Mouse (Mus musculus) midbrain, embryonic 14.5 days (tissue): ENCODE measurements around the gene 6820408C15Rik. TPM values are rescaled to one million over a fixed set of nuclear protein-coding genes. Genes with fewer than 3 reads are reported as not detected.

Experiments
- ATAC-seq: fragments of 200-750 bp; cut with Nextera tagmentation; 2 replicates; pipeline ENCODE4 v1.8.0; 2017; ENCODE audit warnings: moderate number of reproducible peaks, moderate library complexity; ENCODE audit not compliant: low FRiP score, low TSS enrichment
- DNase-seq: peaks from one replicate; pipeline ENCODE4 v3.0.0-alpha.2; 2015
- H3K27ac ChIP-seq: fragments of 300-500 bp; sonication (generic); replicated peaks from 2 replicates; pipeline ENCODE4 v1.5.1; 2014; ENCODE audit warnings: mild to moderate bottlenecking, low read depth, low read length, moderate library complexity
- H3K27me3 ChIP-seq: fragments of 300-500 bp; sonication (generic); 2 replicates; pipeline ENCODE4 v1.6.1; 2014; ENCODE audit warnings: low read length, control low read depth, mixed read lengths; ENCODE audit not compliant: control insufficient read depth, insufficient read depth
- H3K36me3 ChIP-seq: fragments of 300-500 bp; sonication (generic); 2 replicates; pipeline ENCODE4 v1.6.1; 2014; ENCODE audit warnings: low read length, control low read depth; ENCODE audit not compliant: control insufficient read depth, insufficient read depth
- H3K4me1 ChIP-seq: fragments of 300-500 bp; sonication (generic); 2 replicates; pipeline ENCODE4 v1.6.1; 2014; ENCODE audit warnings: mild to moderate bottlenecking, antibody characterized with exemption, low read length, control low read depth; ENCODE audit not compliant: control insufficient read depth, insufficient read depth
- H3K4me2 ChIP-seq: fragments of 300-500 bp; sonication (generic); 2 replicates; pipeline ENCODE4 v1.6.1; 2014; ENCODE audit warnings: mild to moderate bottlenecking, low read length, moderate library complexity
- H3K4me3 ChIP-seq: fragments of 300-500 bp; sonication (generic); replicated peaks from 2 replicates; pipeline ENCODE4 v1.5.1; 2014; ENCODE audit warnings: low read depth, low read length
- H3K9ac ChIP-seq: fragments of 300-500 bp; sonication (generic); replicated peaks from 2 replicates; pipeline ENCODE4 v1.6.1; 2014; ENCODE audit warnings: mild to moderate bottlenecking, low read length, moderate library complexity
- H3K9me3 ChIP-seq: fragments of 300-500 bp; sonication (generic); 2 replicates; pipeline ENCODE4 v1.6.1; 2016; ENCODE audit warnings: low read length, control low read depth, mixed read lengths; ENCODE audit not compliant: control insufficient read depth
- WGBS: fragments of 180-500 bp; shearing (Covaris S2); extraction: QIAGEN DNeasy Blood & Tissue Kit; methylation state at CpG from one replicate; pipeline ENCODE4 v1.1.7; 2014; 5-methylcytosine and 5-hydroxymethylcytosine counted together
- polyA plus RNA-seq: library from polyadenylated mRNA; unstranded; fragments of >200 nt; fragmentation: Nextera tagmentation; extraction: Ambion mirVana; gene quantifications from 2 replicates; pipeline ENCODE4 v1.2.1, GENCODE M21; 2014

6820408C15Rik gene
- polyA plus RNA-seq, 1 experiment from 2014 or later = 1.1 TPM

DNA sequence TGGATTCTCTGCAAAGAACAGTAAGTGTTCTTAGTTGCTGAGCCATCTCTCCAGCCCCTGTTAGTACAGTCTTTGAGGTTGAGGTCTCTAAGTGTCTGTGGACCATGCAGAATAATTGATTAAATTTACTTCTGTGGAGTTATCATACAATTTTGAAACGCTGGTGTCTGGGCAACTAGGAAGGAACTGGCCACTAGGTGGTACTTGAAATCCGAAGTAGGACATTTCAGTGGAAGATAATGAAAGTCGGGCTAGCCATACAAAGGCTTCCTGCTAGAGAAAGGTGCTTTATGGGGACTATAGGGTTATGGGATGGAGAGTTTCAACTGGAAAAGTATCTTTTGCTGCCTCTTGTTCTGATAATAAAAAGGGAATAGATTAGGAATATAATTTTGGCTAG lies 57.0 kb downstream of the 6820408C15Rik start:
- no peak overlapping the region for H3K4me3 ChIP-seq
- H3K27me3 ChIP-seq = no peaks in the 10 kb centered on the region
- no peaks in the 10 kb centered on the region for H3K4me1 ChIP-seq
- DNase-seq (peak; percentile 13), ATAC-seq (no peak)
- 33% methylated on average over 3 of the region's 3 CpGs for WGBS
- H3K27ac ChIP-seq = no peak overlapping the region
- H3K9ac ChIP-seq = no peak overlapping the region
- H3K4me2 ChIP-seq = no peak overlapping the region
- H3K36me3 ChIP-seq = no peaks in the 10 kb centered on the region
- no peaks in the 10 kb centered on the region for H3K9me3 ChIP-seq

GRCm38 (mm10) chr2:152476763-152477162 lies 61.4 kb downstream of the 6820408C15Rik start, which contains the start of gene Defb20:
Gene Defb20, plus strand, starts transcription at chr2:152477063.
- no peaks in the 10 kb centered on the region for H3K36me3 ChIP-seq
- no peaks in the 10 kb centered on the region for H3K4me1 ChIP-seq
- no peak for ATAC-seq
- no peaks in the 10 kb centered on the region for H3K9me3 ChIP-seq
- no peak within 1 kb of the TSS for H3K4me2 ChIP-seq
- no peak within 1 kb of the TSS for H3K27ac ChIP-seq
- 72% methylated on average over 2 of the region's 2 CpGs for WGBS
- no peak within 1 kb of the TSS for H3K9ac ChIP-seq
- no peaks in the 10 kb centered on the region for H3K27me3 ChIP-seq
- H3K4me3 ChIP-seq = no peak within 1 kb of the TSS
- DNase-seq = no peak

- Histone ChIP-seq H3K4me1 (no peaks in the 10 kb centered on the region), H3K9ac (no peak overlapping the region), H3K4me3 (no peak overlapping the region), H3K27me3 (no peaks in the 10 kb centered on the region), H3K36me3 (no peaks in the 10 kb centered on the region), H3K27ac (no peak overlapping the region), H3K4me2 (no peak overlapping the region), H3K9me3 (no peaks in the 10 kb centered on the region)
- DNase-seq (no peak), ATAC-seq (no peak)
- WGBS = 90% methylated on average over 3 of the region's 3 CpGs
Observed at GRCm38 (mm10) chr2:152480881-152481280, 65.5 kb downstream of the 6820408C15Rik start.

GRCm38 (mm10) chr2:152481726-152482125 lies 66.3 kb downstream of the 6820408C15Rik start:
- ATAC-seq (no peak), DNase-seq (no peak)
- H3K9me3 ChIP-seq = no peaks in the 10 kb centered on the region
- no peak overlapping the region for H3K27ac ChIP-seq
- H3K4me3 ChIP-seq = no peak overlapping the region
- WGBS = 91% methylated on average over 7 of the region's 7 CpGs
- H3K4me2 ChIP-seq = no peak overlapping the region
- no peaks in the 10 kb centered on the region for H3K36me3 ChIP-seq
- no peak overlapping the region for H3K9ac ChIP-seq
- no peaks in the 10 kb centered on the region for H3K4me1 ChIP-seq
- H3K27me3 ChIP-seq = no peaks in the 10 kb centered on the region

GRCm38 (mm10) chr2:152487024-152487423 lies 71.6 kb downstream of the 6820408C15Rik start:
- H3K4me1 ChIP-seq = no peaks in the 10 kb centered on the region
- H3K36me3 ChIP-seq = no peaks in the 10 kb centered on the region
- no peaks in the 10 kb centered on the region for H3K27me3 ChIP-seq
- no peak overlapping the region for H3K27ac ChIP-seq
- no peak overlapping the region for H3K4me3 ChIP-seq
- H3K9ac ChIP-seq = no peak overlapping the region
- no peak for ATAC-seq
- H3K9me3 ChIP-seq = no peaks in the 10 kb centered on the region
- no peak overlapping the region for H3K4me2 ChIP-seq
- WGBS = 77% methylated on average over 2 of the region's 2 CpGs
- DNase-seq = no peak

- no peaks in the 10 kb centered on the region for H3K36me3 ChIP-seq
- no peak within 1 kb of the TSS for H3K27ac ChIP-seq
- H3K9me3 ChIP-seq = no peaks in the 10 kb centered on the region
- H3K4me3 ChIP-seq = no peak within 1 kb of the TSS
- H3K4me1 ChIP-seq = no peaks in the 10 kb centered on the region
- ATAC-seq (no peak), DNase-seq (no peak)
- H3K9ac ChIP-seq = no peak within 1 kb of the TSS
- H3K4me2 ChIP-seq = no peak within 1 kb of the TSS
- H3K27me3 ChIP-seq = no peaks in the 10 kb centered on the region
Observed at GRCm38 (mm10) chr2:152490038-152490437, 74.7 kb downstream of the 6820408C15Rik start, which contains the start of gene Defb22. Gene Defb22, minus strand, starts transcription at chr2:152490138.

- H3K9ac ChIP-seq = no peak overlapping the region
- H3K27ac ChIP-seq = no peak overlapping the region
- ATAC-seq (no peak), DNase-seq (no peak)
- no peaks in the 10 kb centered on the region for H3K9me3 ChIP-seq
- H3K36me3 ChIP-seq = no peaks in the 10 kb centered on the region
- H3K4me3 ChIP-seq = no peak overlapping the region
- no peaks in the 10 kb centered on the region for H3K4me1 ChIP-seq
- no peak overlapping the region for H3K4me2 ChIP-seq
- no peaks in the 10 kb centered on the region for H3K27me3 ChIP-seq
- 80% methylated on average over 6 of the region's 6 CpGs for WGBS
Observed at GRCm38 (mm10) chr2:152493151-152493550, 77.8 kb downstream of the 6820408C15Rik start.

Other genes starting within 250 kb of the 6820408C15Rik start
- gene Csnk2a1, start 188.7 kb upstream of the 6820408C15Rik start, polyA plus RNA-seq = 164 and 229 TPM in 2 replicates
- gene Tbc1d20, start 121.8 kb upstream of the 6820408C15Rik start, polyA plus RNA-seq = 23.3 and 28.8 TPM in 2 replicates
- 108 and 109 TPM in 2 replicates for gene Rbck1, start 82.9 kb upstream of the 6820408C15Rik start, polyA plus RNA-seq
- gene Trib3, start 71.6 kb upstream of the 6820408C15Rik start, polyA plus RNA-seq = 0.62 and 1.2 TPM in 2 replicates
- gene Nrsn2, start 38.9 kb upstream of the 6820408C15Rik start, polyA plus RNA-seq = 40.1 and 49.0 TPM in 2 replicates
- gene Sox12, start 17.5 kb upstream of the 6820408C15Rik start, polyA plus RNA-seq = 21.9 and 25.4 TPM in 2 replicates
- gene Zcchc3, start 560 bp upstream of the 6820408C15Rik start, polyA plus RNA-seq = 18.0 and 19.3 TPM in 2 replicates
- not detected in 2 replicates for gene Defb23, start 49.0 kb downstream of the 6820408C15Rik start, polyA plus RNA-seq
- gene Defb20, start 61.5 kb downstream of the 6820408C15Rik start, polyA plus RNA-seq = not detected in 2 replicates
- gene Defb22, start 74.6 kb downstream of the 6820408C15Rik start, polyA plus RNA-seq = not detected in 2 replicates
- gene Defb26, start 96.1 kb downstream of the 6820408C15Rik start, polyA plus RNA-seq = not detected in 2 replicates
- not detected in 2 replicates for gene Defb28, start 102.7 kb downstream of the 6820408C15Rik start, polyA plus RNA-seq
- gene Defb29, start 124.5 kb downstream of the 6820408C15Rik start, polyA plus RNA-seq = not detected in 2 replicates
- not detected in 2 replicates for gene Gm17416, start 153.8 kb downstream of the 6820408C15Rik start, polyA plus RNA-seq
- not detected in 2 replicates for gene Defb21, start 157.2 kb downstream of the 6820408C15Rik start, polyA plus RNA-seq
- gene Defb19, start 164.7 kb downstream of the 6820408C15Rik start, polyA plus RNA-seq = not detected in 2 replicates
- gene Defb45, start 183.8 kb downstream of the 6820408C15Rik start, polyA plus RNA-seq = not detected in 2 replicates
- gene Defb36, start 188.7 kb downstream of the 6820408C15Rik start, polyA plus RNA-seq = not detected in 2 replicates
- gene Defb25, start 207.5 kb downstream of the 6820408C15Rik start, polyA plus RNA-seq = not detected in 2 replicates
- gene Rem1, start 211.4 kb downstream of the 6820408C15Rik start, polyA plus RNA-seq = 0.12 and 0.27 TPM in 2 replicates